Mouse (Mus musculus): Measurements from ENCODE around the gene Gm20696. TPM values are rescaled to one million over a fixed set of nuclear protein-coding genes. Genes with fewer than 3 reads are reported as not detected.

The Gm20696 gene
- total and polyA plus RNA-seq, 3 experiments, result 1.5 to 7.1 TPM; not detected in 1

GRCm38 (mm10) chr6:99520676-99521037 lies 145.9 kb downstream of the Gm20696 start:
- Histone ChIP-seq H3K4me3 (ENCODE audit: low read depth, low read length) (peak overlapping the region; percentile 89), H3K36me3 (replicated peaks) (peaks cover 19% of the 10 kb centered on the region), H3K9me3 (replicated peaks) (no peaks in the 10 kb centered on the region), H3K4me1 (ENCODE audit: insufficient read depth, low read depth, low read length) (peaks cover 21% of the 10 kb centered on the region), H3K27me3 (ENCODE audit: insufficient read depth, low read length) (no peaks in the 10 kb centered on the region)
- TF ChIP-seq GATA2 (IDR thresholded peaks at IDR 0.05; ENCODE audit: borderline replicate concordance, low read depth, low read length) (no peak), POLR2AphosphoS5 (IDR thresholded peaks at IDR 0.05; ENCODE audit: insufficient replicate concordance, low read depth, low read length) (no peak), TAL1 (conservative IDR thresholded peaks at IDR 0.05; ENCODE audit: low read depth, low read length) (no peak), GATA1 (IDR thresholded peaks at IDR 0.05; ENCODE audit: borderline replicate concordance, low read length) (no peak), CTCF (IDR thresholded peaks at IDR 0.05; ENCODE audit: low read depth, low read length) (no peak)
- DNase-seq (ENCODE audit: low spot score), result no peak
- ATAC-seq (ENCODE audit: extremely low read depth, insufficient number of reproducible peaks, low FRiP score, poor library complexity, severe bottlenecking), result no peak

DNA sequence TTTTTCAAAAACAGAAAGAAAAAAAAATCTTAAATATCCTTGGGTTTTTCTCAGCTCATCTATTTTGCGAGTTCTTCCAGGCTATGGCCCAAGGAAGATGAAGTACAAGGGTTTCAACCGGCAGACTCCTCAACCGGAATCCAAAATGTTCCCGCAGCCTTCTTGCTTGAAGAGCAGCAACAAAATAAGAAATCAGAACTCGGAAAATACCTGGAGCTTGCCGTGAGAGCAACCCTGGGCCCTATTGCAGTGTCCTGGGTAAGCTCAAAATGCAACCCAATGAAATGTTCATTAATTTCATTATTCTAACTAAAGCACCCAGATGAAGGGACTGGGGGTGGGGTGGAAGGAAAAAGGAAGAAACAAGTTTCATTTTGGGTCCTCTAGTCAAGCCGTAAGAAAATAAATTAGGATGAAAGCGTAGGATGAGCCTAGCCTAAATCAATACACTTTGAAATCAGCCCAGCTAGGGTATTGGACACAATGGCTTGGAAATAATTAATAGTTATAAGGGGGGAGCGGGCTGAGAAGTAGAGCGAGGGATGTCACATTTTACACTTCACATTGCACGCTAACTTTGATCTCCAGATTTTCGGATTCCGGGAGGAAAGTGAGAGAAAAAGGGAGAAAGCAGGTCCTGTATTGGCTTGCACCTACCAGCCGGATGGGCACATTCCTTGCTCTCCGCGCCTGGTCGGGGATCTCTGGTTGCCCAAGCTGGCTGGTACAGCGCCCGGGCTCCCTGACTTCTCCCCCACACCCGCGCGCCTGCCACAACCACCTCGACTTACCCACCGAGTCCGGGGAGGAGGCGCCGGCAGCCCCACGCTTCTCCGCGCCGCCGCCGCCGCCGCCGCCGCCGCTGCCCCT lies 146.6 kb downstream of the Gm20696 start:
- Histone ChIP-seq H3K36me3 (replicated peaks) (peaks cover 22% of the 10 kb centered on the region), H3K4me3 (ENCODE audit: low read depth, low read length) (no peak overlapping the region), H3K9me3 (replicated peaks) (no peaks in the 10 kb centered on the region), H3K27me3 (ENCODE audit: insufficient read depth, low read length) (no peaks in the 10 kb centered on the region), H3K4me1 (ENCODE audit: insufficient read depth, low read depth, low read length) (peaks cover 17% of the 10 kb centered on the region)
- DNase-seq (ENCODE audit: low spot score) (no peak), ATAC-seq (ENCODE audit: extremely low read depth, insufficient number of reproducible peaks, low FRiP score, poor library complexity, severe bottlenecking) (no peak)
- TF ChIP-seq TAL1 (conservative IDR thresholded peaks at IDR 0.05; ENCODE audit: low read depth, low read length), result no peak

- Histone ChIP-seq H3K4me3 (ENCODE audit: low read depth, low read length) (no peak overlapping the region), H3K27me3 (ENCODE audit: insufficient read depth, low read length) (no peaks in the 10 kb centered on the region), H3K9me3 (replicated peaks) (no peaks in the 10 kb centered on the region), H3K36me3 (replicated peaks) (peaks cover 32% of the 10 kb centered on the region), H3K4me1 (ENCODE audit: insufficient read depth, low read depth, low read length) (peaks cover 17% of the 10 kb centered on the region)
- no peak for DNase-seq (ENCODE audit: low spot score)
- no peak for ATAC-seq (ENCODE audit: extremely low read depth, insufficient number of reproducible peaks, low FRiP score, poor library complexity, severe bottlenecking)
- no peak for TF ChIP-seq TAL1 (conservative IDR thresholded peaks at IDR 0.05; ENCODE audit: low read depth, low read length)
- no peak for TF ChIP-seq CTCF (IDR thresholded peaks at IDR 0.05; ENCODE audit: low read depth, low read length)
- TF ChIP-seq GATA1 (IDR thresholded peaks at IDR 0.05; ENCODE audit: borderline replicate concordance, low read length), result no peak
Measured at GRCm38 (mm10) chr6:99519052-99519451, 147.5 kb downstream of the Gm20696 start.

- Histone ChIP-seq H3K9me3 (replicated peaks) (no peaks in the 10 kb centered on the region), H3K27me3 (ENCODE audit: insufficient read depth, low read length) (no peaks in the 10 kb centered on the region), H3K4me1 (ENCODE audit: insufficient read depth, low read depth, low read length) (peaks cover 3% of the 10 kb centered on the region; the same call in 1 of the 2 replicates), H3K36me3 (replicated peaks) (peaks cover 54% of the 10 kb centered on the region), H3K4me3 (ENCODE audit: low read depth, low read length) (no peak overlapping the region)
- ATAC-seq (ENCODE audit: extremely low read depth, insufficient number of reproducible peaks, low FRiP score, poor library complexity, severe bottlenecking), result no peak
- TF ChIP-seq GATA1 (IDR thresholded peaks at IDR 0.05; ENCODE audit: borderline replicate concordance, low read length), result no peak
- no peak for TF ChIP-seq POLR2AphosphoS5 (IDR thresholded peaks at IDR 0.05; ENCODE audit: insufficient replicate concordance, low read depth, low read length)
- no peak for TF ChIP-seq TAL1 (conservative IDR thresholded peaks at IDR 0.05; ENCODE audit: low read depth, low read length)
- TF ChIP-seq CTCF (IDR thresholded peaks at IDR 0.05; ENCODE audit: low read depth, low read length), result no peak
- no peak for DNase-seq (ENCODE audit: low spot score)
Measured at GRCm38 (mm10) chr6:99515667-99516199, 150.9 kb downstream of the Gm20696 start.

- no peak for ATAC-seq (ENCODE audit: extremely low read depth, insufficient number of reproducible peaks, low FRiP score, poor library complexity, severe bottlenecking)
- Histone ChIP-seq H3K4me1 (ENCODE audit: insufficient read depth, low read depth, low read length) (no peaks in the 10 kb centered on the region), H3K4me3 (ENCODE audit: low read depth, low read length) (no peak overlapping the region), H3K27me3 (ENCODE audit: insufficient read depth, low read length) (no peaks in the 10 kb centered on the region), H3K9me3 (replicated peaks) (no peaks in the 10 kb centered on the region), H3K36me3 (replicated peaks) (peaks cover 72% of the 10 kb centered on the region)
- no peak for DNase-seq (ENCODE audit: low spot score)
- TF ChIP-seq POLR2AphosphoS5 (IDR thresholded peaks at IDR 0.05; ENCODE audit: insufficient replicate concordance, low read depth, low read length) (no peak), CTCF (IDR thresholded peaks at IDR 0.05; ENCODE audit: low read depth, low read length) (no peak), GATA1 (IDR thresholded peaks at IDR 0.05; ENCODE audit: borderline replicate concordance, low read length) (no peak), GATA2 (IDR thresholded peaks at IDR 0.05; ENCODE audit: borderline replicate concordance, low read depth, low read length) (no peak)
Measured at GRCm38 (mm10) chr6:99511862-99512261, 154.7 kb downstream of the Gm20696 start.

GRCm38 (mm10) chr6:99509189-99509592 lies 157.4 kb downstream of the Gm20696 start:
- Histone ChIP-seq H3K9me3 (replicated peaks) (no peaks in the 10 kb centered on the region), H3K36me3 (replicated peaks) (peaks cover 76% of the 10 kb centered on the region), H3K4me3 (ENCODE audit: low read depth, low read length) (no peak overlapping the region), H3K27me3 (ENCODE audit: insufficient read depth, low read length) (no peaks in the 10 kb centered on the region), H3K4me1 (ENCODE audit: insufficient read depth, low read depth, low read length) (no peaks in the 10 kb centered on the region)
- TF ChIP-seq GATA1 (IDR thresholded peaks at IDR 0.05; ENCODE audit: borderline replicate concordance, low read length) (no peak), GATA2 (IDR thresholded peaks at IDR 0.05; ENCODE audit: borderline replicate concordance, low read depth, low read length) (no peak), CTCF (IDR thresholded peaks at IDR 0.05; ENCODE audit: low read depth, low read length) (no peak), TAL1 (conservative IDR thresholded peaks at IDR 0.05; ENCODE audit: low read depth, low read length) (no peak), POLR2AphosphoS5 (IDR thresholded peaks at IDR 0.05; ENCODE audit: insufficient replicate concordance, low read depth, low read length) (no peak)
- no peak for DNase-seq (ENCODE audit: low spot score)
- ATAC-seq (ENCODE audit: extremely low read depth, insufficient number of reproducible peaks, low FRiP score, poor library complexity, severe bottlenecking), result no peak

Measured in G1E (cell line).